Mouse (Mus musculus) kidney, postnatal 4 days (tissue): ENCODE measurements around the gene Slc26a3.

Experiments used
- DNase-seq, 2 experiments: peaks; one replicate each; pipeline ENCODE4 v3.0.0; 2021; ENCODE audit warnings: mixed read lengths in 2 of 2

Gene Slc26a3

GRCm38 (mm10) chr12:31521371-31521770 is 130.7 kb downstream of the Slc26a3 start:
- no peak for DNase-seq
